Mouse (Mus musculus) activated CD4-positive, CD25-positive, alpha-beta regulatory T cell (primary cell): ENCODE measurements around the gene Pde1b. TPM values are rescaled to one million over a fixed set of nuclear protein-coding genes. Genes with fewer than 3 reads are reported as not detected.

ENCODE experiments used
- polyA plus RNA-seq, 2 experiments: library from polyadenylated mRNA; unstranded; fragments of 100-300 nt; shearing (Covaris generic); gene quantifications; one replicate each; pipeline ENCODE4 v1.2.1; 2017

Pde1b gene
- 1 to 10 TPM; 8.2 to 8.6 TPM for polyA plus RNA-seq

GRCm38 (mm10) chr15:103502435-103503250 is at the start of gene Pde1b:
Gene Pde1b (plus strand): TSS chr15:103503034.

GRCm38 (mm10) chr15:103453551-103454218 is 49.1 kb upstream of the Pde1b start, which contains the start of gene Nckap1l:
Gene Nckap1l (plus strand): TSS chr15:103453794.

GRCm38 (mm10) chr15:103537822-103538213 is 35.0 kb downstream of the Pde1b start, which contains the start of gene Ppp1r1a:
Gene Ppp1r1a (minus strand): TSS chr15:103538003.

DNA sequence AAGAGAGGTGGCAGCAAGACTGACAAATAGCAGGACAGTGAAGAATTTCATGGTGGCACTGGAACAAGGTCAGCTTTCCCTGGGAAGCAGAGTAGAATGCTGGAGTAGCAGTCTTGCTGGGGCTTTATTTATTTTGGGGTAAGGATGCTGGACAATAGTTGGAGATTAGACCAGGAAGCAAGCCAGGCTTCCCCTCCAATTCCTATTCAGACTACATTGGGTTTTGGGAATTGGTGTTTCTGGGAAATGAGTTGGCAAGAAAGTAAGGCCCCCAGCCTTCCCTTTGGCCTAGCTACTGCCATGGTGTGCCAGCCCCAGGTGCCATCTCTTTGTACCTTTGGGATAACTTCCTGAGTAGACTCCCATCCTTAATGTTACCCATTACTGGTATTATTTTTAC is 62.1 kb downstream of the Pde1b start, which contains the start of gene Glycam1:
Glycam1 (minus strand) TSS at position 101 of the 400 bp plus-strand sequence.

Other genes with a start within 250 kb of the Pde1b start
- gene Nfe2, start 244.6 kb upstream of the Pde1b start, polyA plus RNA-seq, result 1 to 10 TPM in 1 of 2 experiments, under 1 TPM in 1; 0.48 to 1.9 TPM
- 100 to 1,000 TPM; 175 to 181 TPM for gene Copz1, start 230.3 kb upstream of the Pde1b start, polyA plus RNA-seq
- not detected for gene Gpr84, start 192.4 kb upstream of the Pde1b start, polyA plus RNA-seq
- under 1 TPM in 1 of 2 experiments, not detected in 1; 0.57 TPM for gene Zfp385a, start 162.9 kb upstream of the Pde1b start, polyA plus RNA-seq
- 1 to 10 TPM; 2.8 to 3.4 TPM for gene Itga5, start 136.3 kb upstream of the Pde1b start, polyA plus RNA-seq
- gene Gtsf1, start 72.6 kb upstream of the Pde1b start, polyA plus RNA-seq, result under 1 TPM in 1 of 2 experiments, not detected in 1; 0.68 TPM
- gene Gtsf2, start 54.6 kb upstream of the Pde1b start, polyA plus RNA-seq, result not detected
- 100 to 1,000 TPM in 1 of 2 experiments, 10 to 100 TPM in 1; 90.2 to 144 TPM for gene Nckap1l, start 49.2 kb upstream of the Pde1b start, polyA plus RNA-seq
- not detected for gene Ppp1r1a, start 35.0 kb downstream of the Pde1b start, polyA plus RNA-seq
- under 1 TPM in 1 of 2 experiments, not detected in 1; 0.22 TPM for gene Glycam1, start 62.0 kb downstream of the Pde1b start, polyA plus RNA-seq